Mouse (Mus musculus): ENCODE measurements at regions not wholly inside any gene's neighbourhood (a gene's known extent, or its start where the extent isn't known, plus 50 kb on each side); places are given as distances from the start of the nearest gene placed in this dataset.

- no peak for DNase-seq (ENCODE audit: extremely low spot score, low spot score)
These were observed 367.2 kb downstream of the Cbln4 start for GRCm38 (mm10) chr2:171676083-171676482.

DNA sequence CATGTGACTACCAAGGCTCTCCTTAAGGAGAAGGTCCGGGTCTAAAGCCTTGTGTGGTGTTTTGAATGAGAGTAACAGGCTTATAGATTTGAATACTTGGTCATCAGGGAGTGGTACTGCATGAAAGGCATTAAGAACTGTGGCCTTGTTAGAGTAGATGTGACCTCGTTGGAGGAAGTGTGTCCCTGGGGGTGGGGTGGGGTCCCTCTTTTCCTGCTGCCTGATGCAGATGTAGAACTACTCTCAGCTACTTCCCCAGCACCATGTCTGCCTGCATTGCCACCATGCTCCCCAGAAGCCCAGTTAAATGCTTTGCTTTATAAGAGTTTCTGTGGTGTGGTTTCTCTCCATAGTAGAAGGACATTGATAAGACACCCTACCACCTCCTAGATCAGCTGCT lies 367.9 kb downstream of the Cbln4 start:
- DNase-seq (ENCODE audit: extremely low spot score, low spot score): no peak

- DNase-seq (ENCODE audit: extremely low spot score, low spot score): no peak
These were observed 372.2 kb downstream of the Cbln4 start for GRCm38 (mm10) chr2:171670945-171671547.

DNA sequence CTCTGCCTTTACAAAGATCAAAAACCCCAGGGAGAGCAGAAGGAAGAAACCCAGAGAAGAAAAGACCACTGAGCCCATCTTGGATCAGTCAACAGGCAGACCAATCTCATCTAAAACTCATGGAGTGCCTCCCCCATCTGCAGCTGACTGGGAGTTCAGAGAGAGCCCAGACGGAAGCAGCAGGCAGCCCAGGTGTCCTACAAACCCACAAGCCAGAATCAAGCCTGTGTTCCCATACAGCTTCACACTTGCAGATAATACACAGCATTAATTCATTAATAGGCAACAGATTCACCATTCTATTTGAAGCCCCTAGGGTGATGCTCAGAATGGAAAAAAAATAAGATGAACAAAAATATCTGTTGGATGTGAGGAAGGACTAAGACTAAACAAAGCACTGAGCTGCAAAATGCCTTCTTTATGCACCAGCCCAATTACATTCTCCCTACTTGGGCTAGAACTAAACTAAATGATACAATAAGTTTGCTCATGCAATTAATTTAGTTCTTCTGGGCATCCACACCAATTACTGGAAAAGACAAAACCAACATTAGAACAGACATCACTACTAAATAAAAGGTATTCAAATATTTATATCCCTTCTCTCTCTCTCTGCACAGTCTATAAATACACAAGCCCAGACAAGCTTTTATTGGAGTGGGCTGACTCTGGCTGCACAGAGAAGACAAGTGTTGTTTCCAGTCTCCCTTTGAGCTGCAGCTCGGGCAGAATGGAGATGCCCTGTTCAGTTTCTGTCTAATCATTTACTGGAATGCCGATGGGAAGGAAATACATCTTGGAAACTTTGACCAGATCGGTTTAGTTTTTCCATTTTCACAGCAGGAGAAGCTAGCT lies 374.2 kb downstream of the Cbln4 start:
- no peak for DNase-seq (ENCODE audit: extremely low spot score, low spot score)

- no peak for DNase-seq (ENCODE audit: extremely low spot score, low spot score)
These were observed 380.7 kb downstream of the Cbln4 start for GRCm38 (mm10) chr2:171662571-171662970.

DNA sequence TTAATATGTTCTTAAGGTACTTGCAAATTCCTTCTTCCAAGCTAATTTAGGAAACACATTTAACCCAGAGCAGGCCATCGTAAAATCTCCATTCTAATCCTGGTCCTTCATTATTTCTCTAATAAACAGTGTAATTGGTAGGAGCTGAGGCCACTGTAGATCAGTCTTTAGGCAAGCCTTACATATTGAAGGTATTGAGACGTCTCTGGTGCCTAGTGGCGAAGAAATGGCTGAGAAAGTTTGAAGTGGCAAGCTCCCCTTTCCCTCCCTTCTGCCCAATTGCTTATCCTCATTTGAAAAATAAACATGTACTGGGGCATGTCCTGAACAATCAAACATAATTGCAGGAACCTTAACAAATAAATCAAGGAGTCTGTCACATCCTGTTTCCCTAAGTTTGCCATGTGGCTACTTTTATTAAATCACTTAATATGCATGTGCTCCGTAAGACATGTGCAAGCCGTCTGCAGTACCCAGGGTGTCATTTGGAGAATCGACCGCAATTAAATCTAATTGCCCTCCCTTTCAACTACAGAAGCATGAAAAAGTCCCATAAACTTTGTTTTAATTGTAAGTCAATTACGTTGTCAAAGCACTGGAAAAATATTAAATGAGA lies 381.3 kb downstream of the Cbln4 start:
- DNase-seq (ENCODE audit: extremely low spot score, low spot score): no peak

GRCm38 (mm10) chr2:171657125-171657524 lies 386.1 kb downstream of the Cbln4 start:
- no peak for DNase-seq (ENCODE audit: extremely low spot score, low spot score)

GRCm38 (mm10) chr2:171641730-171642129 lies 401.5 kb downstream of the Cbln4 start:
- DNase-seq (ENCODE audit: extremely low spot score, low spot score): no peak

- DNase-seq (ENCODE audit: extremely low spot score, low spot score): no peak
These were observed 402.8 kb downstream of the Cbln4 start for GRCm38 (mm10) chr2:171640478-171640877.

GRCm38 (mm10) chr2:171638931-171639330 lies 404.3 kb downstream of the Cbln4 start:
- DNase-seq (ENCODE audit: extremely low spot score, low spot score): no peak

DNA sequence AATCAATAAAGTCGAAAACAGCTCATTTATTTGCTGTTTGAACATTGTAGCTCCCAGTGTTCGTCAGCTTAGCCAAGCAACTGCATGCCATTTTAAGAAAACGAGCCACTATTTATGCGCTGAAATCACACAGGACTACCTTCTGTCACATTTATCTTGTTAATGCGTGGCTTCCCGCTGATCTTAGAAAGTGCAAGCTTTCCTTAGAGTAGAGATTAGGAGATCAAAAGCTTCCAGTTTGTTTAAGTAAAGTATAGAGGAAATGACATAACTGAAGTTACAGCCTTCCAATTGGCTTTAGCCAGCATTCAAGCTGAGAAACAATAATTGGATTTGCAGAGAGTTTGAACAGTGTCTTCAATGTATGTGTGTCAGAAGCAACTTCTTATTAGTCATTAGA lies 406.4 kb downstream of the Cbln4 start:
- DNase-seq (ENCODE audit: extremely low spot score, low spot score): no peak

GRCm38 (mm10) chr2:171633355-171634097 lies 409.7 kb downstream of the Cbln4 start:
- no peak for DNase-seq (ENCODE audit: extremely low spot score, low spot score)

DNA sequence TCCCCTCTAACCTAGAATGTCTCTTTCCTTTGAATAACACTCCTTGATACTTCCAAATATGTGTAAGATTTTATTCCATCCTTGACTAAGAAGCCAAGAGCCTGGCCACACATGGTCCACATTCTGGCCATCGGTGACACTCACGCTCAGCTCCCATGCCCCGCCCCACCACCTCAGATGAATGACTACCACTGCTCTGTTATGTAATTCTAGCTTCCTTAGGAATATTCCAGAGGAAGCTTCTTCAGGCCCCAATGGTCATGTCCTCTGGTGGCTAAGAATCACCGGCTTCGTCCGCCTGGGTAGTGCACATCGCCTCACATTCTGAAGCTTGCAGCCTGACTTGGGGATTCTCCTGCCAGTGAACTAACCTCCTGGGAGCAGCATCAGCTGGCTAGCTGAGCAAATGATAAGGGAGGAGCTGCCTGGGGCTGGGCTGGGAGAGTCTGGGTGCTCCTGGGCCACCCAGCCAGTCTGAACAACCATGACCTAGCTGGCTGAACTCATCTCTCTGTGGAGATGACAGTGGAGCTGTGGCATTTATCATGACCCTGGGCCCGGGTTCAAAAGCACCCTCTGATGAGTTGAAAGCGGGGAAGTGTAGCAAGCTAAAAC lies 413.1 kb downstream of the Cbln4 start:
- DNase-seq (ENCODE audit: extremely low spot score, low spot score): no peak

DNA sequence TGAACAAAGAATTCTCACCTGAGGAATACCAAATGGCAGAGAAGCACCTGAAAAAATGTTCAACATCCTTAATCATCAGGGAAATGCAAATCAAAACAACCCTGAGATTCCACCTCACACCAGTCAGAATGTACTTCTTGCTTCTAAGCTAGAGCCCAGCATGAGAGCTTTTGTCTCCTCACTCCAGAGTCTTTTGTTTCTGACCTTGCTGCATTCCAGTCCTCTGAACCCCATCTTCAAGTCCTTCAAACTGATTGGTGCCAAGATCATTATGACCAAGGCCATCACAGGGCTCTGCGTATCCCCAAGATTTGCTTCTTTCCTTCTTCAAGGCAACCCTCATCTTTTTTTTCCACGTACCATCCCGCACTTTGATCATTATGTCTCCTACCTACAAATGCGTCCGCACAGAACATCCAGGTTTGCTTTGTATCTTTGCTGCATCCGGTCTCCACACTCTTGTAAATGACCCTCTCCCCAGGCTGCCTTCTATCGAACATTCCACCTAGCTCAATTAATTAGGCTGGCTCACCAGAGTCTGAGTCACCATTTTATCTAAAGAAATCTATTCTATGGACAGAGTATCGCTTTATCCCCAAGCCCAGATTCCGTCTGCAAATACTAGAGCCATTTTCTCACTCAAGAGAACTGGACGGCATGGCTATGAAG lies 414.9 kb downstream of the Cbln4 start:
- no peak for DNase-seq (ENCODE audit: extremely low spot score, low spot score)

DNA sequence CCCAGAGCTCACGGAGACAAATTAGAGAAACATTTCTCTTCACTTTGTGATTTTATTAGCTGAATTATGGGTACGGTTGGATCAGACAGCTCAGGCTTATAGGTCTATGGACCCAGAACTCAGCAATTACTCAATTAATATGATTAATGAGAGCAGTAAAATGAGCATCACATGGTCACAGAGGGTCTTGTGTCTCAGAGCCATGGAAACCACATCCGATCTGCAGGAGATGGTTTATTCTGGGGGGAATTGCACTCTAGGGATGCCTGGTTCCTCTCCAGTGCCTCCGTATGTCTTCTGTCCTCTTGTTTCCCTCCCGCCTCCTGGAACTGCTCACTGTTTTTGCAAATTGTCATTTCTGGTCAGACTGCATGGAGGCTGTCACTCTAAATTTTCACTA lies 422.6 kb downstream of the Cbln4 start:
- no peak for DNase-seq (ENCODE audit: extremely low spot score, low spot score)

DNA sequence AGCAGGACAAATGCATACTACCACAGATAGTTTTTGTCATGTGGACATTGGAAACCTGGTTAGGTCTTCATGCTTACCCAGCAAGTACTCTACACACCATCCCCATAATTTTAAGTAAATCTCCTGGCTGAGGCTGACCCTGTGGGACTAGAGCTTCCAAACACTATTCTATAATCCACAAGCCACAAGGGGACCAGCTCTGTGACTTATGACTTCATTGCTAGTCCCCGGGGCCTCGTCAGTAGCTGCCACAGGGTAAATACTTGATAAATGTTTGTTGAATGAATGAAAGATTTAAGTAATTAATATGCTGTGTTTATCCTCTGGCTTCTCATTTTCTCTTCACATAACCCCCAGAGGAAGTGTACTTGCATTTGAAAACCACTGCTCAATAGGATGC lies 423.0 kb downstream of the Cbln4 start:
- no peak for DNase-seq (ENCODE audit: extremely low spot score, low spot score)

DNA sequence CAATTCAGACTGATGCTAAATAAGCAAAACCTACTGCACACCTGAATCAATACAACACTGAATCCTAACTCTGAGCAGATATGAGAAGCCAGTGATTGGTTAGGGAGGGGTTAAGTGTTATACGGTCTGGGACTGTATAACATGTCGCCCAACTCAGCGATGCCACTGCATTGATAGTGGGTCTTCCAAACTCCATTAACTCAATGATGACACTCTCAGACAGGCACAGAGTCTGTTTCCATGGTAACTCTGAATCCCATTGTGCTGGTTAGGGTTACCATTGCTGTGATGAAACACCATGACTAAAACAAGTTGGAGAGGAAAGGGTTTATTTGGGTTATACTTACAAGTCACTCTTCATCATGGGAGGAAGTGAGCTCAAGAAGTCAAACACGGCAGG lies 424.5 kb downstream of the Cbln4 start:
- no peak for DNase-seq (ENCODE audit: extremely low spot score, low spot score)

GRCm38 (mm10) chr2:171618333-171618732 lies 424.9 kb downstream of the Cbln4 start:
- DNase-seq (ENCODE audit: extremely low spot score, low spot score): no peak

DNA sequence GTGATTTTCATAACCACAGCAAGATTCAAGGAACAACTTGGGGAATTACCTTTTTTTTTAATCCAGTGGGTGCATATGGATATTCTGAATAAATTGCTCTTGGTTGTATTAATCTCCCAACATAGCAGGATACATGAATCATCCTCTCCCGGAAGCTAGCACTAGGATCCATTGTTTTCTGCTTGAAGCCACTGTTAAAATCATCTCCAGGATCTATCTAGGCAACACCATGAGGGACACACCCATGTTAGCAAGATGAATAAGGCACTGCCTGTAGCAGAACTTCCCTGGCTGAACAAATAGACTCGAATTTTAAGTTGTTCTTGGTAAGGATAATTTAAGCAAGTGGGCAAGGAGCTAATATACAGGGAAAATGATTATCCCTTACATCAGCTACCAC lies 427.8 kb downstream of the Cbln4 start:
- no peak for DNase-seq (ENCODE audit: extremely low spot score, low spot score)

DNA sequence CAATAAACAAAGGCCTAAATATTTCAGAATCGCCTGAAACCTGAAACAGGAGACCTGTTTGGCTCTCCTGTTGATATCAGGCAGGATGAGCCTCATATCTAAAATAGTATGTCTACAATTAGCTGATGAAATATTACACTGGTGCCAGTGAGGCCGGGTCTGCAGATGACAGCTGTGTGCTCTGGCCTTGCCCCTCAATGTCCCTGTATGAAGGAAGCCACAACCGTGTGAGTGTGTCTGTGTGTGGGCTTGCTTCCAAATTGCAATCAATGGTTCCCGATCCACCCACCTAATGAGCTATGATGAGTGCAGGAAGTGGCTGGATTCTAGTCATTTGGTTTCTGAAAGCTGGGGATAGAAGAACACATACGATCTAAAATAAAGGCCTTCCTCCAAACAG lies 438.2 kb downstream of the Cbln4 start:
- no peak for DNase-seq (ENCODE audit: extremely low spot score, low spot score)

DNA sequence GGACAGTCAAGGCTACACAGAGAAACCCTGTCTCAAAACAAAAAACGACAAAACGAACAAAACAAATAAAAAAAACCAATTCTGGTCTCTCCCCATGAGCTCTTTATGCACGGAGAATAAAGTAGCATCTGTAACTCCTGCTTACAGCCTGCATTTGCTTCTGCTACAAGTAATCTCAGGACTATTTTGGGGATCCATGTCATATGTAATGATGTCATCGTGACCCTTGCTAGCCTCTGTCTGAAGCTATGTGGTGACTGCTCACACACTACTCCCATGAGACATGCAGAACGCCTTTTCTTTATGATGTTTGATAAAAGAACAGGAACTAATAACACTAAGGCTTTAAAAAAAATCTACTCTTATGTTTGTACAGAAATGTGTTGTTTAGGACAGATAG lies 448.0 kb downstream of the Cbln4 start:
- no peak for DNase-seq (ENCODE audit: extremely low spot score, low spot score)

All from neural tube, embryonic 10.5 days (tissue).